Mouse (Mus musculus) MEL (cell line): ENCODE results near the gene Rnf207. TPM values are rescaled to one million over a fixed set of nuclear protein-coding genes. Genes with fewer than 3 reads are reported as not detected.

Experiments used
- DNase-seq: peaks from one replicate; pipeline ENCODE4 v3.0.0; 2011; ENCODE audit warnings: low read depth, low spot score
- H3K27ac ChIP-seq: 2 replicates; pipeline ENCODE4 v1.5.1; 2012; ENCODE audit warnings: low read depth, mild to moderate bottlenecking, control low read depth, low read length, moderate library complexity; ENCODE audit not compliant: control insufficient read depth
- H3K27me3 ChIP-seq, 2 experiments: fragments of 150-350 bp in 1 of 2; sonication (generic) in 1 of 2; 2 replicates each; pipeline ENCODE4 v1.6.1; 2012; ENCODE audit warnings: low read length in 2 of 2, mild to moderate bottlenecking in 2 of 2, improper control_type of control experiment in 1 of 2, moderate library complexity in 1 of 2; ENCODE audit not compliant: insufficient read depth in 2 of 2, control insufficient read depth in 1 of 2
- H3K36me3 ChIP-seq, 2 experiments: 2 replicates each; pipeline ENCODE4 v1.6.1; 2012 to 2014; ENCODE audit warnings: low read length in 2 of 2, improper control_type of control experiment in 1 of 2, inconsistent platforms in 1 of 2, mild to moderate bottlenecking in 1 of 2; ENCODE audit not compliant: insufficient read depth in 2 of 2, control insufficient read depth in 1 of 2
- H3K4me1 ChIP-seq, 2 experiments: fragments of 150-350 bp in 1 of 2; sonication (generic) in 1 of 2; 2 replicates each; pipeline ENCODE4 v1.6.1; 2012; ENCODE audit warnings: low read length in 2 of 2, improper control_type of control experiment in 1 of 2, mild to moderate bottlenecking in 1 of 2; ENCODE audit not compliant: insufficient read depth in 2 of 2, control insufficient read depth in 1 of 2
- H3K4me3 ChIP-seq, 2 experiments: fragments of 150-350 bp in 1 of 2; sonication (generic) in 1 of 2; 2 replicates each; pipeline ENCODE4 v1.5.1; 2012; ENCODE audit warnings: low read depth in 2 of 2, low read length in 2 of 2, mild to moderate bottlenecking in 2 of 2, moderate library complexity in 2 of 2, control low read depth in 1 of 2, improper control_type of control experiment in 1 of 2; ENCODE audit not compliant: control insufficient read depth in 1 of 2, insufficient read depth in 1 of 2
- H3K79me2 ChIP-seq: 2 replicates; pipeline ENCODE4 v1.6.1; 2012; ENCODE audit warnings: mild to moderate bottlenecking, low read length, moderate library complexity; ENCODE audit not compliant: control insufficient read depth, poor library complexity, insufficient read depth
- H3K9ac ChIP-seq: 2 replicates; pipeline ENCODE4 v1.6.1; 2012; ENCODE audit warnings: low read depth, mild to moderate bottlenecking, control low read depth, low read length, moderate library complexity; ENCODE audit not compliant: control insufficient read depth, poor library complexity, severe bottlenecking
- H3K9me3 ChIP-seq: fragments of 150-350 bp; sonication (generic); replicated peaks from 2 replicates; pipeline ENCODE4 v1.6.1; 2012; ENCODE audit warnings: mild to moderate bottlenecking, low read length, improper control_type of control experiment, moderate library complexity; ENCODE audit not compliant: insufficient read depth
- BHLHE40 ChIP-seq: IDR thresholded peaks from 2 replicates; pipeline ENCODE4 v1.6.1; 2012; ENCODE audit warnings: low read depth, mild to moderate bottlenecking, inconsistent platforms, low read length, improper control_type of control experiment, borderline replicate concordance
- CHD1 ChIP-seq: IDR thresholded peaks from 2 replicates; pipeline ENCODE4 v1.6.1; 2012; ENCODE audit warnings: low read depth, mild to moderate bottlenecking, inconsistent platforms, low read length, improper control_type of control experiment
- ELF1 ChIP-seq: IDR thresholded peaks from 2 replicates; pipeline ENCODE4 v1.6.1; 2014; ENCODE audit warnings: low read depth, mild to moderate bottlenecking, inconsistent platforms, low read length, improper control_type of control experiment, moderate library complexity
- GATA1 ChIP-seq: IDR thresholded peaks from 2 replicates; pipeline ENCODE4 v1.6.1; 2011; ENCODE audit warnings: low read depth, low read length, improper control_type of control experiment
- JUND ChIP-seq: IDR thresholded peaks from 2 replicates; pipeline ENCODE4 v1.6.1; 2011; ENCODE audit warnings: low read depth, mild to moderate bottlenecking, improper control_type of control experiment, low read length
- KAT2A ChIP-seq: conservative IDR thresholded peaks from 2 replicates; pipeline ENCODE4 v1.6.1; 2012; ENCODE audit warnings: low read depth, low read length, improper control_type of control experiment, inconsistent platforms
- MAFK ChIP-seq: IDR thresholded peaks from 2 replicates; pipeline ENCODE4 v1.6.1; 2011; ENCODE audit warnings: low read depth, mild to moderate bottlenecking, low read length, improper control_type of control experiment, borderline replicate concordance
- MAZ ChIP-seq: IDR thresholded peaks from 2 replicates; pipeline ENCODE4 v1.6.1; 2012; ENCODE audit warnings: low read depth, mild to moderate bottlenecking, inconsistent platforms, low read length, improper control_type of control experiment
- NELFE ChIP-seq: IDR thresholded peaks from 2 replicates; pipeline ENCODE4 v1.6.1; 2011; ENCODE audit warnings: low read depth, low read length, improper control_type of control experiment
- TAL1 ChIP-seq: IDR thresholded peaks from 2 replicates; pipeline ENCODE4 v1.6.1; 2012; ENCODE audit warnings: mild to moderate bottlenecking, inconsistent platforms, low read length, moderate library complexity, mixed read lengths
- ZKSCAN1 ChIP-seq: IDR thresholded peaks from 2 replicates; pipeline ENCODE4 v1.6.1; 2012; ENCODE audit warnings: low read depth, mild to moderate bottlenecking, inconsistent platforms, low read length, improper control_type of control experiment, moderate library complexity
- polyA plus RNA-seq, 2 experiments: library from polyadenylated mRNA; stranded (reverse) in 1 of 2; unstranded in 1 of 2; fragments of >175 nt in 1 of 2; fragments of >200 nt in 1 of 2; gene quantifications; 2 replicates each; pipeline versions ENCODE4 v1.2.1 to v1.2.4; 2012; ENCODE audit warnings: low replicate concordance in 2 of 2, low read depth in 1 of 2; ENCODE audit not compliant: insufficient read length in 2 of 2, insufficient read depth in 1 of 2, missing spikeins in 1 of 2
- total RNA-seq: library from RNA; depleted of rRNA; stranded (reverse); fragments of 300-350 nt; gene quantifications from 2 replicates; pipeline ENCODE4 v1.2.3, GENCODE M21; 2012

Rnf207 gene
- total and polyA plus RNA-seq, 3 experiments: 0.36 TPM; not detected in 2

DNA sequence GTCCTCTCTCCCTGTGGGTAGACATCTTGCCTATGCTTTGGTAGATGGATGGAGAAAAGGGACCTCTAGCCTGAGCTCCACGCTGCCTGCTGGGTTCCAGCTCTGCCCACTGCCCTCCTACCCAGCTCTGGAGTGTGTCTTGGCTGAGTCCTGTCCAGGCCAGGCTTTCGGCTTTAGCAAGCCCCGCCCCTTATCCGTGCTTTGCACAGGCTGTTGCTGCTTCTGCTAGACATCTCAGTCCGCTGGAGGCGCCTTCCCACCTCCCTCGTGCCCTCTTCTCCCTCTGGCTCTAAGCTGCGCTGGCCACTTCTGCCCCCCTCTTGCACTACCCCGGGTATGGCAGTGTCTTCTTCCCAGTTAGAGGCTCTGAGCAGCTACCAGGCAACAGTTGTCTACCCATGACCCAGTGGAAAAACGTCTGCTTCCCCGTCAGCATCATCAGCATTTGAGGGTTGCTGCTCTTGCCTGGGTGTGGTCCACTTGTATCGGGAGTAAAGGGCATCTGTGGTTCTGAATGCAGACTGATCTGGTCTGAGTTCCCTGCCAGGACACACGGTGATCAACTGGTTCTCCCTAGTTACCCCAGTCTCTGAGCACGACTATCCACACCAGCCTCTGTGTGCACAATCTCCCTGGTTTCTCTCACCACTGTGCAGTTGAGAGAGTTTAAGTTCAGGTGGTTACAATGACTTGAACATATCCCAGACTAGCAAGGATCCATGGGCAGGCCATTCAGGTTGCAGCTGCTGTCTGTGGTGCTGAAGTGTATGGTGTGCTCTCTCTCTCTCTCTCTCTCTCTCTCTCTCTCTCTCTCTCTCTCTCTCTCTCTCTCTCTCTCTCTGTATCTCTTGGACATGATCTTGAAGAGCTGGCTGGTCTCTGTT is 32.9 kb upstream of the Rnf207 start:
- TF ChIP-seq JUND (peak; percentile 62; the same call in 1 of the 2 replicates), GATA1 (no peak)
- TF ChIP-seq, all 39 proteins: peak for 1
- Histone ChIP-seq H3K79me2 (no peaks in the 10 kb centered on the region), H3K9ac (no peak overlapping the region), H3K36me3 (no peaks in the 10 kb centered on the region), H3K27ac (no peak overlapping the region), H3K4me1 (peaks cover 0 to 3% of the 10 kb centered on the region in 2 experiments; a peak in 1 of 4 replicates), H3K4me3 (no peak overlapping the region), H3K27me3 (no peaks in the 10 kb centered on the region), H3K9me3 (no peaks in the 10 kb centered on the region)
- peak; percentile 53 for DNase-seq

DNA sequence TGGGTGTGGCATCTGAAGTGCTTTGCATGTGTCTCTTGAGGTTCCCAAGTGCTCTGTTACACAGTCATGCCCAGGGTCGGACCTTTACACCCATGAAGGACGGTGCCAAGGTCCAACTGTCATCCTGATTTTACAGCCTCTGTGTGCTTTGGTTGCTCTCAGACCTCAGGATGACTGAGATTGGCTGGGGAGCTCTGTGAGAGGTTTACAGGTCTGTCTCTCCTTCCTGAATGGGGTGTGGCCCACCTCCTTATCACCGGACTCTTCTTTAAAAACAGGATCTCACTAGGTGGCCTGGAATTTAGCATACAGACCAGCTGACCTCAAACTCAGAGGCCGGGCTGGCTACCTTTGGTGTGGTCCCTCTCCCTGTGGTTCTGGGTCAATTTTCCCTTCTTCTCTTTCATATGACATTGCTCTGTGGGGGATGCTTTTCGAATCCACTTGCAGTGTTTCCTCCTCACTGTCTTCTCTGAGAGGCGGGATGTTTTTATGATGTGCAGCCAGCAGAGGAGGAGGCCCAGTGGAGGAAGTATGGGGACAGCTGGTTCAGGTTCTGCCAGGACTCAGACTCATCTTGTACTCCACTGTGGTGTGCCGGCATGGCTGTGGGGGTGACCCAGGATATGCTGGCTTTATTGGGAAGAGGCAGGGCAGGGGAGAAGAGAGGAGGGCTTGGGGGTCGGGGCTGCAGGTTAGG is 32.1 kb upstream of the Rnf207 start:
- Histone ChIP-seq H3K9ac (no peak overlapping the region), H3K27me3 (no peaks in the 10 kb centered on the region)

DNA sequence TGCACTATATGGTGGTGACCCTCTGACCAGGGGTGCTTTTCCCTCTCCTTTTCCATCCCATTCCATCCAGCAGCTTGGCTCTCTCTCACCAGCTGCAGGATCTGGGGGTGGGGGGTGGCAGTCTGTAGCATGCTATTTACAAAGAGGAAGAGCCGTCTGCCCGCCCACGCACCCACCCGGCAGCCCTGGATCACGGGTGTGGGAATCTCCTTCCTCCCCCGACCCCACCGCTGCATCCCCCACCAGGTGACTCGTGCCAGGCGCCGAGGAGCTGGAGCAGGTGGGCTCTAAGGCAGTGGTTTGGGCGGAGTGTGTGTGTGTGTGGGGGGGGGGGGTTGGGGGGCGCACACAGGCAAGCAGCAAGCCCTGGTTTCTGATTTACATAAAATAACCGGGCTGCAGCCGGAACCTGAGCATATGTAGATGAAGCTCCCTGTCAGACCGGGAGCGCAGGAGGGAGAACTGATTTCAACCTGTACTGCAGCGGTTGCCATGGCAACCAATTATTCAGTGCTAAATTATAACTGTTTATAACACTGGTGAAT is 31.1 kb upstream of the Rnf207 start:
- H3K4me1 ChIP-seq: peaks cover 5 to 9% of the 10 kb centered on the region in 2 experiments; a peak in 3 of 4 replicates
- no peak for DNase-seq
- no peaks in the 10 kb centered on the region for H3K79me2 ChIP-seq
- TF ChIP-seq BHLHE40 (no peak), ELF1 (no peak), TAL1 (no peak), MAZ (no peak), NELFE (no peak), KAT2A (no peak), MAFK (no peak), ZKSCAN1 (no peak)
- no peaks in the 10 kb centered on the region for H3K9me3 ChIP-seq
- H3K4me3 ChIP-seq: no peak overlapping the region
- no peaks in the 10 kb centered on the region for H3K27me3 ChIP-seq
- H3K27ac ChIP-seq: no peak overlapping the region
- H3K36me3 ChIP-seq: no peaks in the 10 kb centered on the region
- no peak overlapping the region for H3K9ac ChIP-seq

More for the DNA sequence above, 32.1 kb upstream of the Rnf207 start:
- Histone ChIP-seq H3K9me3 (no peaks in the 10 kb centered on the region), H3K27ac (no peak overlapping the region), H3K4me1 (peaks cover 0 to 3% of the 10 kb centered on the region in 2 experiments; a peak in 1 of 4 replicates), H3K4me3 (no peak overlapping the region), H3K79me2 (no peaks in the 10 kb centered on the region)
- no peak for TF ChIP-seq KAT2A
- TF ChIP-seq CHD1: no peak
- TF ChIP-seq, all 39 proteins: peak for 0
- no peaks in the 10 kb centered on the region for H3K36me3 ChIP-seq
- no peak for DNase-seq
